Mouse (Mus musculus) CH12.LX (cell line): ENCODE measurements around the gene Dennd1a.

Experiments
- CHD2 ChIP-seq: IDR thresholded peaks from 2 replicates; pipeline ENCODE4 v1.6.1; 2011; ENCODE audit warnings: low read length, improper control_type of control experiment
- CTCF ChIP-seq, 2 experiments: IDR thresholded peaks in 1 of 2; conservative IDR thresholded peaks in 1 of 2; 2 replicates each; pipeline ENCODE4 v1.5.1; 2011 to 2012; ENCODE audit warnings: low read depth in 2 of 2, low read length in 2 of 2, improper control_type of control experiment in 1 of 2, inconsistent platforms in 1 of 2, mild to moderate bottlenecking in 1 of 2, moderate library complexity in 1 of 2
- ELF1 ChIP-seq: IDR thresholded peaks from 2 replicates; pipeline ENCODE4 v1.6.1; 2014; ENCODE audit warnings: low read depth, mild to moderate bottlenecking, inconsistent platforms, low read length, improper control_type of control experiment
- EP300 ChIP-seq: IDR thresholded peaks from 2 replicates; pipeline ENCODE4 v1.6.1; 2011; ENCODE audit warnings: low read length, improper control_type of control experiment
- MAZ ChIP-seq: IDR thresholded peaks from 2 replicates; pipeline ENCODE4 v1.6.1; 2012; ENCODE audit warnings: low read depth, mild to moderate bottlenecking, inconsistent platforms, low read length, improper control_type of control experiment, moderate library complexity
- NELFE ChIP-seq: IDR thresholded peaks from 2 replicates; pipeline ENCODE4 v1.6.1; 2011; ENCODE audit warnings: low read depth, low read length, improper control_type of control experiment
- POLR2A ChIP-seq: IDR thresholded peaks from 2 replicates; pipeline ENCODE4 v1.6.1; 2011; ENCODE audit warnings: low read depth, mild to moderate bottlenecking, improper control_type of control experiment, low read length
- RCOR1 ChIP-seq: conservative IDR thresholded peaks from 2 replicates; pipeline ENCODE4 v1.6.1; 2012; ENCODE audit warnings: low read depth, mild to moderate bottlenecking, inconsistent platforms, low read length, improper control_type of control experiment
- ZC3H11A ChIP-seq: IDR thresholded peaks from 2 replicates; pipeline ENCODE4 v1.6.1; 2012; ENCODE audit warnings: low read depth, mild to moderate bottlenecking, inconsistent platforms, low read length, improper control_type of control experiment
- ZKSCAN1 ChIP-seq: IDR thresholded peaks from 2 replicates; pipeline ENCODE4 v1.6.1; 2012; ENCODE audit warnings: low read depth, inconsistent platforms, low read length, improper control_type of control experiment, borderline replicate concordance

- TF ChIP-seq CTCF (conservative IDR thresholded peaks at IDR 0.05 in 1 of 2, IDR thresholded peaks at IDR 0.05 in 1 of 2; ENCODE audit: low read depth in 2 of 2, low read length in 2 of 2) (no peak), POLR2A (no peak), EP300 (no peak), CHD2 (no peak), RCOR1 (no peak), MAZ (no peak), NELFE (no peak), ELF1 (no peak), ZKSCAN1 (no peak), ZC3H11A (no peak)
Observed at GRCm38 (mm10) chr2:37906261-37906660, 380.9 kb downstream of the Dennd1a start.
